Mouse (Mus musculus) embryonic facial prominence, embryonic 12.5 days (tissue): ENCODE measurements around the gene Stap2. TPM values are rescaled to one million over a fixed set of nuclear protein-coding genes. Genes with fewer than 3 reads are reported as not detected.

Experiments used
- ATAC-seq: fragments of 200-750 bp; cut with Nextera tagmentation; 2 replicates; pipeline ENCODE4 v1.8.0; 2017; ENCODE audit not compliant: insufficient number of reproducible peaks, insufficient read depth, low FRiP score, low TSS enrichment
- H3K27ac ChIP-seq: fragments of 300-500 bp; sonication (generic); 2 replicates; pipeline ENCODE4 v1.5.1; 2016; ENCODE audit warnings: mild to moderate bottlenecking
- H3K27me3 ChIP-seq: fragments of 300-500 bp; sonication (generic); 2 replicates; pipeline ENCODE4 v1.6.1; 2016; ENCODE audit warnings: mild to moderate bottlenecking, moderate library complexity
- H3K36me3 ChIP-seq: fragments of 300-500 bp; sonication (generic); 2 replicates; pipeline ENCODE4 v1.6.1; 2016; ENCODE audit warnings: mild to moderate bottlenecking
- H3K4me1 ChIP-seq: fragments of 300-500 bp; sonication (generic); 2 replicates; pipeline ENCODE4 v1.6.1; 2016
- H3K4me2 ChIP-seq: fragments of 300-500 bp; sonication (generic); replicated peaks from 2 replicates; pipeline ENCODE4 v1.6.1; 2016; ENCODE audit warnings: mild to moderate bottlenecking, moderate library complexity
- H3K4me3 ChIP-seq: fragments of 300-500 bp; sonication (generic); 2 replicates; pipeline ENCODE4 v1.5.1; 2016; ENCODE audit warnings: mild to moderate bottlenecking
- H3K9ac ChIP-seq: fragments of 300-500 bp; sonication (generic); 2 replicates; pipeline ENCODE4 v1.6.1; 2016; ENCODE audit warnings: mild to moderate bottlenecking, moderate library complexity
- H3K9me3 ChIP-seq: fragments of 300-500 bp; sonication (generic); 2 replicates; pipeline ENCODE4 v1.6.1; 2016; ENCODE audit warnings: mild to moderate bottlenecking, moderate library complexity
- WGBS: fragments of 180-500 bp; shearing (Covaris S2); methylation state at CpG from one replicate; pipeline ENCODE4 v1.1.7; 2016; 5-methylcytosine and 5-hydroxymethylcytosine counted together
- polyA plus RNA-seq: library from polyadenylated mRNA; unstranded; fragments of >200 nt; fragmentation: Nextera tagmentation; extraction: Ambion mirVana; gene quantifications from 2 replicates; pipeline ENCODE4 v1.2.1, GENCODE M21; 2016

The Stap2 gene
- polyA plus RNA-seq, 1 experiment from 2014 or later: 8.0 TPM

GRCm38 (mm10) chr17:56034040-56034725 lies 28.8 kb upstream of the Stap2 start:
- Histone ChIP-seq H3K27me3 (no peaks in the 10 kb centered on the region), H3K4me1 (peaks cover 25% of the 10 kb centered on the region), H3K4me3 (0 out of 2 replicates have a peak overlapping the region, but pooled peaks have one; percentile 8), H3K27ac (no peak overlapping the region), H3K36me3 (peaks cover 26% of the 10 kb centered on the region), H3K9me3 (no peaks in the 10 kb centered on the region), H3K4me2 (no peak overlapping the region), H3K9ac (peak overlapping the region; percentile 90; the same call in 1 of the 2 replicates)
- no peak for ATAC-seq
- 85% methylated on average over 7 of the region's 7 CpGs for WGBS

GRCm38 (mm10) chr17:56032831-56033230 lies 27.4 kb upstream of the Stap2 start:
- Histone ChIP-seq H3K9ac (no peak overlapping the region), H3K27me3 (no peaks in the 10 kb centered on the region), H3K4me3 (no peak overlapping the region), H3K36me3 (peaks cover 33% of the 10 kb centered on the region), H3K9me3 (no peaks in the 10 kb centered on the region), H3K4me1 (peaks cover 25% of the 10 kb centered on the region), H3K4me2 (no peak overlapping the region), H3K27ac (no peak overlapping the region)
- ATAC-seq: no peak
- 72% methylated on average over 7 of the region's 7 CpGs for WGBS

GRCm38 (mm10) chr17:56032127-56032733 lies 26.8 kb upstream of the Stap2 start:
- peaks cover 33% of the 10 kb centered on the region for H3K36me3 ChIP-seq
- 78% methylated on average over 6 of the region's 6 CpGs for WGBS

GRCm38 (mm10) chr17:56031431-56031830 lies 26.0 kb upstream of the Stap2 start:
- ATAC-seq: no peak

More at GRCm38 (mm10) chr17:56032127-56032733, 26.8 kb upstream of the Stap2 start:
- Histone ChIP-seq H3K27me3 (no peaks in the 10 kb centered on the region), H3K9me3 (no peaks in the 10 kb centered on the region), H3K4me1 (peaks cover 25% of the 10 kb centered on the region), H3K9ac (no peak overlapping the region), H3K4me2 (no peak overlapping the region), H3K27ac (no peak overlapping the region), H3K4me3 (no peak overlapping the region)
- no peak for ATAC-seq

GRCm38 (mm10) chr17:56030919-56031318 lies 25.5 kb upstream of the Stap2 start:
- WGBS: 78% methylated on average over 5 of the region's 5 CpGs
- no peak for ATAC-seq

More at GRCm38 (mm10) chr17:56031431-56031830, 26.0 kb upstream of the Stap2 start:
- peaks cover 25% of the 10 kb centered on the region for H3K4me1 ChIP-seq
- H3K27me3 ChIP-seq: no peaks in the 10 kb centered on the region
- no peak overlapping the region for H3K4me3 ChIP-seq
- 88% methylated on average over 7 of the region's 7 CpGs for WGBS
- peaks cover 33% of the 10 kb centered on the region for H3K36me3 ChIP-seq
- H3K9me3 ChIP-seq: no peaks in the 10 kb centered on the region
- no peak overlapping the region for H3K27ac ChIP-seq
- no peak overlapping the region for H3K9ac ChIP-seq
- H3K4me2 ChIP-seq: no peak overlapping the region

GRCm38 (mm10) chr17:56030238-56030870 lies 25.0 kb upstream of the Stap2 start:
- no peak for ATAC-seq
- H3K27ac ChIP-seq: no peak overlapping the region
- H3K4me1 ChIP-seq: peaks cover 22% of the 10 kb centered on the region
- no peak overlapping the region for H3K4me2 ChIP-seq
- no peak overlapping the region for H3K9ac ChIP-seq
- H3K27me3 ChIP-seq: no peaks in the 10 kb centered on the region
- WGBS: 88% methylated on average over 9 of the region's 9 CpGs
- no peak overlapping the region for H3K4me3 ChIP-seq
- H3K36me3 ChIP-seq: peaks cover 33% of the 10 kb centered on the region
- H3K9me3 ChIP-seq: no peaks in the 10 kb centered on the region

More at GRCm38 (mm10) chr17:56030919-56031318, 25.5 kb upstream of the Stap2 start:
- no peak overlapping the region for H3K27ac ChIP-seq
- no peak overlapping the region for H3K4me2 ChIP-seq
- H3K9me3 ChIP-seq: no peaks in the 10 kb centered on the region
- no peak overlapping the region for H3K4me3 ChIP-seq
- H3K4me1 ChIP-seq: peaks cover 25% of the 10 kb centered on the region
- H3K36me3 ChIP-seq: peaks cover 33% of the 10 kb centered on the region
- no peaks in the 10 kb centered on the region for H3K27me3 ChIP-seq
- H3K9ac ChIP-seq: no peak overlapping the region

- H3K27ac ChIP-seq: no peak overlapping the region
- H3K4me3 ChIP-seq: no peak overlapping the region
- WGBS: 92% methylated on average over 5 of the region's 5 CpGs
- ATAC-seq: no peak
- H3K9me3 ChIP-seq: no peaks in the 10 kb centered on the region
- no peak overlapping the region for H3K9ac ChIP-seq
- no peaks in the 10 kb centered on the region for H3K27me3 ChIP-seq
- H3K4me2 ChIP-seq: no peak overlapping the region
- peaks cover 31% of the 10 kb centered on the region; the same call in 1 of the 2 replicates for H3K36me3 ChIP-seq
- H3K4me1 ChIP-seq: 0 out of 2 replicates have a peak, but pooled peaks cover under 1% of the 10 kb centered on the region
These were observed 22.5 kb upstream of the Stap2 start for GRCm38 (mm10) chr17:56027801-56028441.

- Histone ChIP-seq H3K4me1 (no peaks in the 10 kb centered on the region; the same call in 1 of the 2 replicates), H3K36me3 (peaks cover 28% of the 10 kb centered on the region; the same call in 1 of the 2 replicates), H3K9ac (no peak overlapping the region), H3K27me3 (no peaks in the 10 kb centered on the region), H3K4me2 (no peak overlapping the region), H3K4me3 (no peak overlapping the region), H3K9me3 (no peaks in the 10 kb centered on the region), H3K27ac (no peak overlapping the region)
- ATAC-seq: no peak
- 62% methylated on average over 1 of the region's 1 CpGs for WGBS
These were observed 21.5 kb upstream of the Stap2 start for GRCm38 (mm10) chr17:56026881-56027280.

- Histone ChIP-seq H3K4me2 (no peak overlapping the region), H3K4me1 (no peaks in the 10 kb centered on the region; the same call in 1 of the 2 replicates), H3K27me3 (no peaks in the 10 kb centered on the region), H3K9ac (no peak overlapping the region), H3K36me3 (peaks cover 27% of the 10 kb centered on the region; the same call in 1 of the 2 replicates), H3K4me3 (no peak overlapping the region), H3K27ac (no peak overlapping the region), H3K9me3 (no peaks in the 10 kb centered on the region)
- no peak for ATAC-seq
- WGBS: 90% methylated on average over 1 of the region's 1 CpGs
These were observed 20.9 kb upstream of the Stap2 start for GRCm38 (mm10) chr17:56026303-56026702.

GRCm38 (mm10) chr17:56024931-56025330 lies 19.5 kb upstream of the Stap2 start:
- Histone ChIP-seq H3K27ac (no peak overlapping the region), H3K36me3 (peaks cover 29% of the 10 kb centered on the region; the same call in 1 of the 2 replicates), H3K4me1 (no peaks in the 10 kb centered on the region; the same call in 1 of the 2 replicates), H3K9ac (no peak overlapping the region), H3K4me3 (no peak overlapping the region), H3K9me3 (no peaks in the 10 kb centered on the region), H3K27me3 (no peaks in the 10 kb centered on the region), H3K4me2 (no peak overlapping the region)
- ATAC-seq: no peak
- 84% methylated on average over 5 of the region's 5 CpGs for WGBS

GRCm38 (mm10) chr17:56024476-56024875 lies 19.1 kb upstream of the Stap2 start:
- H3K4me1 ChIP-seq: no peaks in the 10 kb centered on the region; the same call in 1 of the 2 replicates
- no peaks in the 10 kb centered on the region for H3K9me3 ChIP-seq
- peaks cover 29% of the 10 kb centered on the region for H3K36me3 ChIP-seq
- H3K27ac ChIP-seq: no peak overlapping the region
- H3K27me3 ChIP-seq: no peaks in the 10 kb centered on the region
- WGBS: 76% methylated on average over 2 of the region's 2 CpGs
- no peak for ATAC-seq
- no peak overlapping the region for H3K4me3 ChIP-seq
- H3K4me2 ChIP-seq: no peak overlapping the region
- no peak overlapping the region for H3K9ac ChIP-seq
